Mouse (Mus musculus): ENCODE measurements around the gene Mmp15.

DNA sequence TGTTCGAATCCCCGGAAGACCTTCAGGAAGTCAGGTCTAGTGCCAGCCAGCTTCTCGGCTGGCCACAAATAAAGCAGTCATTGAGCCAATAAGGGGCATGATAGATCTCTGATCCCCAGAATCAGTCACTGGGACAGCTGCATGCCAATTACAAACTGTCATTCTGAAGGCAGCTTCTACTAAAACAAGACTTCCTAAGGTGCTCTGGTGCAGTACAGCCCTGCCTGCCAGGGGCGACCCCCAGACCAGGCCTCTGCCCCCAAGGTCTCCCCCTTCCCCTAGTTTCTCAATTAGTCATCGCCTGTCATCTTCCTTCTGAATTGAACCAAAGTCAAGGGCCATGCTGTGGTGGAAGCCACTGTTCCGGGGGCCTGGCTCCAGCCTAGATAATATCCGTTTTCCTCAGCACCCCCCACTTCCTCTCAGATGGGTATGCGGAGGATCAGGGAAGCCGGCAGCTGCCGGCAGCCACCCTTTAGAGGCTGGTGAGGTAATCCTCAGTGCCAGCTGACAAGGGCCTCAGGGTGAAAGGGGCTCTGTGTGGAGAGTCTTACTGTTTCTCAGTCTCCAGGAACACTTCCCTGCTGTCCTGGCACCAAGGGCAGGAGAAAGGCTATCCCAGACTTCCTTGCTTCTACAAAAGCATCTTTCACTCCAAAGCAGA, 59.4 kb downstream of the Mmp15 start:
- TF ChIP-seq CTCF (IDR thresholded peaks at IDR 0.05; ENCODE audit: borderline replicate concordance, extremely low read depth, insufficient read depth, insufficient read length) (no peak), POLR2A (IDR thresholded peaks at IDR 0.05; ENCODE audit: borderline replicate concordance, extremely low read depth, insufficient read depth, insufficient read length, poor library complexity, severe bottlenecking) (no peak)

Data from brain, embryonic 14.5 days (tissue).